Mouse (Mus musculus): ENCODE measurements at regions not wholly inside any gene's neighbourhood (a gene's known extent, or its start where the extent isn't known, plus 50 kb on each side); places are given as distances from the start of the nearest gene placed in this dataset.

DNA sequence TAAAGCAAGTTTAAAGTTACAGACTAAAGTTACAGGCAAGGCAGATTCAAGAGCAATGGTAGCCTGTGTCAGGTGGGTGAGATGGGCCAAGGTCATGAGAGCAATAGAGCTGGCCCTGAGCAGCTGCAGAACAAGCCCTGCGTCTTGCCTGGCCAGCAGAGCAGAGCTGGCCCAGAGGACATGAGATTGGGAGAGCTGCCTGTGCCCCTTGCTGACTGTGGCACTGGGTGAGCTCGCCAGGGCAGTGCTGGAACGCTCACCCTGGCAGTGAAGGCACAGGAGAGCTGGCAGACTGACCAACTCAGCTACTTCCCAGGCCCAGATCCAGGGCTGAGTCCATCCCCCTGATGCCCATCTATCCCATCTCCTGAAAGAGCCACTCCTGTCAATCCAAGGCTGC is 53.7 kb upstream of the Caprin1 start:
- TF ChIP-seq CTCF (IDR thresholded peaks at IDR 0.05; ENCODE audit: borderline replicate concordance, control insufficient read depth, extremely low read depth, insufficient read depth, low read length, poor library complexity) (no peak), POLR2A (IDR thresholded peaks at IDR 0.05; ENCODE audit: control insufficient read depth, extremely low read depth, insufficient read depth, low read length, poor library complexity) (no peak)
